In genomic region chr15:85555799-85556198, GRCm38 (mm10) we compare ENCODE assay signal across 12 mouse cellular contexts. TPM values are rescaled to one million over a fixed set of nuclear protein-coding genes. Genes with fewer than 3 reads are reported as not detected.
DNase-seq lines count a peak whose midpoint lies in the region; ATAC-seq and TF ChIP-seq lines count a peak whose summit lies in the region.
"Had no signal": no experiment of that assay in that cellular context is flagged by ENCODE, and none has a peak within 500 bp of the region (broad histone marks: within the 10 kb centered on the region; RNA-seq: fewer than 3 reads in every experiment).

No protein-coding gene starts in this region.

- TF ChIP-seq CTCF in layer of hippocampus, adult 2 months (conservative IDR thresholded peaks at IDR 0.05), result no peak

- intact Hi-C loops in left cerebral cortex, postnatal 36 days (cut with DNase I), result no loop called here

- H3K4me3 ChIP-seq in layer of hippocampus, adult 2 months, result no peak overlapping the region
- H3K4me3 ChIP-seq: heart, embryonic 12.5 days; liver, embryonic 12.5 days had no signal

- ATAC-seq in cerebellum, adult (ENCODE audit: insufficient number of reproducible peaks, low FRiP score, low TSS enrichment), result 0 out of 2 replicates have a peak, but pooled peaks have one; percentile 10
- ATAC-seq in CD4-positive, CD25-positive, alpha-beta regulatory T cell, adult 4 months, result no peak
- ATAC-seq: liver, embryonic 12.5 days had no signal

- H3K27ac ChIP-seq in layer of hippocampus, adult 2 months, result peak overlapping the region; percentile 77
- H3K27ac ChIP-seq: liver, embryonic 12.5 days had no signal

- no peak for DNase-seq in cerebellum, adult 9-10 months
- DNase-seq in layer of hippocampus, adult 2 months (ENCODE audit: low spot score in 2 of 2), result peak in 1 of 2 experiments; percentile 34
- no peak for DNase-seq in layer of hippocampus, adult 9-10 months (ENCODE audit: low spot score)
- peak; percentile 67 for DNase-seq in MN1 (ENCODE audit: low spot score)
- DNase-seq in kidney, postnatal 36 days, result peak; percentile 53 to 77
- no peak for DNase-seq in left cerebral cortex, postnatal 36 days (ENCODE audit: low spot score in 2 of 2)
- DNase-seq: B cell, adult 2 months had no signal

RNA-seq across cellular contexts. Expression of gene Wnt7b, which starts 26.5 kb away (rescaled TPM):
- 10 to 100 TPM; 46.4 to 47.6 TPM for total RNA-seq in layer of hippocampus, adult 2 months (2021)
- polyA plus RNA-seq in CD4-positive, CD25-positive, alpha-beta regulatory T cell, adult 4 months (2017; shearing (Covaris generic)), result not detected
- 10 to 100 TPM; 34.0 to 35.9 TPM for total RNA-seq in left cerebral cortex, postnatal 36 days (2021)

RNA-seq across cellular contexts. Expression of gene 7530416G11Rik, which starts 52.8 kb away (rescaled TPM):
- total RNA-seq in layer of hippocampus, adult 2 months (2021), result not detected
- polyA plus RNA-seq in CD4-positive, CD25-positive, alpha-beta regulatory T cell, adult 4 months (2017; shearing (Covaris generic)), result not detected
- total RNA-seq in left cerebral cortex, postnatal 36 days (2021), result not detected
- polyA plus RNA-seq: heart, embryonic 12.5 days; large intestine, adult 2 months; liver, embryonic 12.5 days had no signal

Comparison
In these comparisons a context has a peak if more than half of its experiments do, and no peak if none do; other contexts are left out.
1. DNase-seq: peak in MN1 (single experiment) and kidney, postnatal 36 days (2 of 2); none in cerebellum, adult 9-10 months (single experiment), layer of hippocampus, adult 9-10 months (single experiment) and left cerebral cortex, postnatal 36 days (0 of 2).